Mouse (Mus musculus) gastrocnemius, postnatal 14 days (tissue): Measurements from ENCODE around the gene Acvr1b. TPM values are rescaled to one million over a fixed set of nuclear protein-coding genes. Genes with fewer than 3 reads are reported as not detected.

Experiments
- DNase-seq: peaks from one replicate; pipeline ENCODE4 v3.0.0; 2021; ENCODE audit warnings: mixed read lengths
- intact Hi-C: fragments of 180-260 bp; cut with DNase I; formaldehyde crosslinking; loops from one replicate; pipeline ENCODE4 v1.15.1; 2025; ENCODE audit warnings: low total_unique reads
- total RNA-seq, 2 experiments: library from RNA; stranded (reverse); gene quantifications; 2 replicates each; pipeline ENCODE4 v1.2.3; 2021

Acvr1b gene
- total RNA-seq, 2 experiments from 2014 or later, result 21.8 to 29.9 TPM

DNA sequence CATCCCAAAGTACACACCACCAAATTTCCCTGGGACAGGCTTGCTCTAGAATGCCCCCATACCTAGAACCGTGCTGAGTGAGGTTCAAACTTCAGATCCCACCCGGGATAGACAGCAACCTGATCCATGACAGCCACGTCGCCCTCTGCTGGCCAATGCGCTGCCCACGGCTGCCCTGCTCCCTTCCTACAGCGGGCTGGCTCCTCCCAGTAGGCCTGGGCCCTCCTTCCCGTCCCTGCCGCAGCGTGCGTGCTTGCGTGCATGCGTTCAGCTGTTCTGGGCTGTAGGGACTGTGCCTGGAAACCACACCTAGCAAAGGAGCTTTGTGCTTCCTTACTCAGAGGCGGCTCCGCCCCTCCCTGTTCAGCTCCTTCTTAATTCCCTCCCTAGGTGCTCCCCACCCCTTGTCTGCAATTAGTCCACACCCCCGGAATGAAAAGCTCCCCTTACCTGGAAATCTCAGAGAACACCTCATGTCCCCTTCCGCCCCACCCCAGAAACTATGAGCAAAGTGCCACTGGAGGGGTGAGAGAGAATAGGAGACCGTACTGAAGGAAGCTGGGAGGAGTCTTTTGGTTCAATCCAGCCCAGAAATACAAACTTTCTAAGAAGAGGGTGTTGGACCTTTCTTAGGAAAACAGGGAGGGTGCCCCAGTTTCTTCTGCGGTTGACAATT, 28.3 kb upstream of the Acvr1b start:
- DNase-seq, result peak; percentile 97
- intact Hi-C loops, result no loop called here

DNA sequence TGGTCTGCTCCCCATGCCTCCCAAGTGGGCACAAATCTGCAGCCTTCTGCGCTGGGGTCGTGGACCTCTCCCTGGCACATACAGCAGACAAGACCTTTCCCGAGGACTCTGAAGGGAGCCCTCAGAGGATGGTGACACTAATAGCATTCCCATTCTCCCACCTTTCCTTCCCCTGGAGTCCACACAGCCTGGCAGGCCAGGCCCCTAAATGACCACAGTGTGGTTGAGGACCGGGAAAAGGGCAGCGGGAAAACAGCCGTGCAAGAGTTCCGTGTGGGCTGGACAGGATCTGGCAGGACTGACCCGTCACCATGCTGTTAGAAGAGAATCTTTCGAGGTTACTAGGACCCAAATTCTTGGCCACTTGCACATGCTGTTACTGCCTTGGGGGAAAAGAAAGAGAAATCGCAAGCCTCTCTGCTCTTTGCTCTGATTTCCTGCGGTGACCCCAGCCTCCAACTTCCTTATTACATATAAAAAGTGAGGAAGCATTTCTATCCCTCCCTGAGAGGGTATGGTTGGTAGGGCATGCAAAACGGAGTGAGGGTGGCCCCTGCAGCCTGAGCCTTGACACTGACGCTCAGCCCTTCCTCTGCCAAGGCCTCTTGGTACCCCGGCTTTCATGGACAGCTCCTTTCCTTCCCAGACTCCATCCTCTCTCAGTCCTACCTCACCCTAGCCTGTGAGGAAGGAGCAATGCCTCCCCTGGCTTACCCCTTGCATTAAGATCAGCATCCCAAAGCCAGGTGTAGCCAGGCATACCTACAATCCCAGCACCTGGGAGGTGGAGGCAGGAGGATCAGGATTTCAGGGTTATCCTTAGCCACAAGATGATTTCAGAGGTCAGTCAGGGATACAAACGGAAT, 27.5 kb upstream of the Acvr1b start:
- intact Hi-C loops, result no loop called here
- no peak for DNase-seq

DNA sequence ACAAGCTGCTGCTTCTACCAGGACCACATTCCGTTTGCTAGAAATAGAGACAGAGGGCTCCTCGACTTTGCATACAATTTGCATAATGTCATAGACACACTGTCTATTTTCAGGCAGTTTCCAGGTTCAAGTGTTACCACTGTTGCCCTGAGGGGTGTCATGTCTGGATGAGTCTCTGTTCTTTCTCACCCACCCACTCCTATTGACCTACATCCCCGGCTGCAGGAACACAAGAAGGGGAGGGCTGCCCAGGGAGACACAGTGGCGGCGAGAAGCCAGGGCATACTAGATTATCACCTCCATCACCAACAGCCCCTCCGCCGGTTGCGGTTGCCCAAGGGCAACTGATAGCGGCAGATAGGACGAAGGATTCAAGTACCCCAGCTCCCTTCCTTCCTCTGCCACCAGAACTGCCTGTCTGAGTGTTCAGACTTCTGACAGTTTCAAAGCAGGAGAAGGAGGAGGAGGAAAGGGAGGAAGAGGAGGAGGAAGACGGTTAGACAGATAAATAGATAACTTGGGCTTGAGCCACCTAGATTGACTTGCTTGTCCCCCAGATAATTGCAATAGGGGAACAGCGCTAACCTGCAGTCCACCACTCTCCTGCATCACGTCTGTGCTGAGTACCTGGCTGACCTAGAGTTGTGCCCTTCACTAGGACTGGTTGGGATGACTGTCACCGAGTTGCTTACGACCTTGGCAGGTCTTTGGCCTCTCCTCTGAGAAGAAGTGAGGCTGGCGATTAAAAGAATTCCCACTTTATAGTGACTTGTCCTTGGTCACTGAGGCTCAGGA, 26.6 kb upstream of the Acvr1b start:
- intact Hi-C loops, result no loop called here
- DNase-seq, result no peak

DNA sequence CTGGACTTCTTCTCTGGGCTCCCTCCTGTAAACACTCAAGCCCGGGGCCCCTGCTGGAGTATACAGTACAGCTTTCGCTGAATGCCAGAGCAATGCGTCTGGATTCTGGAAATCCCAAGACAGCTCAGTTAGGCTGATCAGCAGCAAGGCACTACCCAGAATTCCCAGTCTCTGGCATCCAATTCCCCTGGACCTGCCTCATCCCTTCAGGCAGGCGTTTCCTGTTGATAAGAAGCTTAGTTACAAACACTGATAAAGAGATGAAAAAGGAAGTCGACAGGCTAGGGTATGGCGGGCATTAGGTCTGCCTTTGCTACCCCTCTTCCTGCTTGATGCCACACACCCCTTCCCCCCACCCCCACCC, 26.0 kb upstream of the Acvr1b start:
- no peak for DNase-seq
- intact Hi-C loops, result no loop called here

DNA sequence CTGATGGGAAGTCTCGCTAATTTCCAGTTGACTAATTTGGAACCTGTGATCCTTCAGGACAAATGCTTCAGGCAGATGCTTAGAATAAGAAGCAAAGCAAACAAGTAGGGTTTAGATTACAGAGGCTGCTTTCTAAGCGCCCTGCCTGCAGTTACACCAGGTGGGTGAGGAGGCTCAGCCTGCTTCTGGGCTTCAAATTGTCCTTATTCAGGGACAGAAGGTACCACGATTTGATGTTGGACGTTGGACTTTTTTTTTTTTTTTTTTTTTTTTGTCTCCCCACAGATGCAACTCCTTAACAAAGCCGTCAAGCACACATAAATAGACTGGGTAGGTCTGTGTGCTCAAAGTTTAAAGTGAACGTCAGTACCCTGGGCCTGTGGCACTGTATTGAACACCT, 25.3 kb upstream of the Acvr1b start:
- intact Hi-C loops, result no loop called here
- DNase-seq, result no peak

GRCm38 (mm10) chr15:101151409-101152261, 22.2 kb upstream of the Acvr1b start:
- no peak for DNase-seq
- intact Hi-C loops, result no loop called here

DNA sequence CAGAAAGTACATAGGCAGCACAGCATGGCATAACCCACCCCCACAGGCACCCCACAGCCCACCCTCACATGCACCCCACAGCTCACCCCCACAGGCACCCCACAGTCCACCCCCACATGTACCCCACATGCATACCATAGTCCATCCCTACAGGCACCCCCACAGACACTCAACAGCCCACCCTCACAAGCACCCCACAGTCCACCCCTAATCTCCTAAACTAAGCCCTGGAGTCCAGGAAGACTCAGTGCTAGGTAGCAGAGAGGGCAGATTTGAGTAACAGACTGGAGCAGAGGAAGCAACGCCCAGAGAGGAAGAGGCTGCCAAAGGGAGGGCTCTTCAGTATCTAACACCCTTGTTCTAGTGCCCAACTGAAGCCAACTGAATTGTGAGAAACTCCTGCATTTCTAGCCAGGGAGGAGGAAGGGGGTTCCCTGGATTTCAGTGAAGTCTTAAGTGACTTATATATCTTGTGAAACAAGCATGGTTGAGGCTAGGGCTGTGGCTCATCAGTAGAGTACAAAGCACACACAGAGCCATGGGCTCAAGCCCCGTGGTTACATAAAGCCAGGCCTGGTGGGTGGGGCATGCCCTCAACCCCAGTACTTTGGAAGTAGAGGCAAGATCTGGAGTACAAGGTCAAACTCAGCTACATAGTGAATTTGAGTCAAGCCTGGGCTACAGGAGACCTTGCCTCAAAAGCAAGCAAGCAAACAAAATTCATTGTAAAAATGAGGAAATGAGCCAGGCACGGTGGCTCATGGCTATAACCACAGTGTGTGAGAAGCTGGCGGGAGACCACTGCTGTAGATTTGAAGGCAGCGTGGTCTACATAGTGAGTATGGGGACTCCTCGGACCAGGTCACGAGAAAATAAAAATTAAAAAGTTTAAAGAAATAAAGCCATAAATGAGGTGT, 18.9 kb upstream of the Acvr1b start:
- DNase-seq, result no peak
- intact Hi-C loops, result no loop called here

GRCm38 (mm10) chr15:101160128-101160527, 13.7 kb upstream of the Acvr1b start:
- intact Hi-C loops, result no loop called here

GRCm38 (mm10) chr15:101160591-101160990, 13.3 kb upstream of the Acvr1b start:
- no peak for DNase-seq
- intact Hi-C loops, result no loop called here

More at GRCm38 (mm10) chr15:101160128-101160527, 13.7 kb upstream of the Acvr1b start:
- DNase-seq, result no peak

GRCm38 (mm10) chr15:101161534-101161933, 12.3 kb upstream of the Acvr1b start:
- intact Hi-C loops, result no loop called here
- no peak for DNase-seq

DNA sequence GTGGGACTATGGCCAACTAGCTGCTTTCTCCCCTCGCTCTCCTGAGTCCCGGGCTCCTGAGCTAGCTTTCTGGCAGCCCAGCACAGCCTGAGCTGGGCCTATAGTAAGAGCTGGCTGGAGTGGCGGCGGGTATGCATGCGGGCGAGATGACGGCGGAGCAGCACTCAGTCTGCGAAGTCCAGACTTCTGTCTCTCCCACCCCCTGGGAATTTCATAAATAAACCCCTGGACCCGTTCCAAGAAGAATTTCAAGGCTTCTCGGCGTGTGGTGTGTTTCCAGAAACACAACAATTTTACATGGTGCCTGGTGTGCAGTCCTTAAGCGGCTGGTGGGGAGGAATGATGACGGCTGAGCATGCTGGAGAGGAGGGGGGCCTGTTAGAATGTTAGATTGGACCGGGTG, 10.8 kb upstream of the Acvr1b start:
- no peak for DNase-seq
- intact Hi-C loops, result no loop called here

GRCm38 (mm10) chr15:101163854-101164253, 10.0 kb upstream of the Acvr1b start:
- DNase-seq, result peak; percentile 36
- intact Hi-C loops, result no loop called here

- intact Hi-C loops, result no loop called here
- no peak for DNase-seq
Observed at GRCm38 (mm10) chr15:101164291-101164690, 9.6 kb upstream of the Acvr1b start.

DNA sequence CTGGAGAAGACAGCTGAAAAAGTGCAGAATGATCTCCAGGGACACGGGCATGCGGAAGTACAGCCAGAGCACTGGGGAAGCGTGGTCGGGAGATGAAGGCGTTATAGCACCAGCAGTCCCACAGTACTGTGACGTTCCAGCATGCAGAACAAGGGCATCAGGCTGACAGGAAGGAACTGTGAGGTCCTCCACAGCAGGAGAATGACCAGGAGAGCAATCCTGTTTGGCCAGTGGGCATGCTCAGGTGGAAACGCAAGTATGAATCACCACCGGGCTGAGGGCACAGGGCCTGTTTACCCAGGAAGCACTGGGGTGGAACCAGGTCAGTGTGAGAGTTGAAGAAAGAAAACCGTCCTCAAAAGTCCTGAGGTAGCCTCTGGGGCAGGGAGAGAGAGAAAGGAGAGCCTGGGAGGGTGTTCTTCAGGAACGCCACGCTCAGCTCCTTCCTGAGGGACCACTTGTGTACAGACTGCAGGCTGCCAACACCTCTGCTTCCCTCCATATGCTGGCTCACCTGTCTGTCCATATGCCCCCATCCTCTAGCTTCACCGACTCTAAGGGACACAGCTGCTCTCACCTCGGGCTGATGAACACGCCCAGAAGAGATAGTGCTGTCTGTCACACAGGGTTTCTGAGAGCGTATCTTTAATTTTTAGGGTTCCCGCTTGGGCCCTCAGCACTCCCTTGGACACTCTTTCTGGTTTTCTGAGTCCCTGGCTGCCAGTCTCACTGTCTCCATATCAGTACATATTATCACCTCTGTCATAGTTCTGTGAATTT, 8.0 kb upstream of the Acvr1b start:
- intact Hi-C loops, result no loop called here
- DNase-seq, result no peak

DNA sequence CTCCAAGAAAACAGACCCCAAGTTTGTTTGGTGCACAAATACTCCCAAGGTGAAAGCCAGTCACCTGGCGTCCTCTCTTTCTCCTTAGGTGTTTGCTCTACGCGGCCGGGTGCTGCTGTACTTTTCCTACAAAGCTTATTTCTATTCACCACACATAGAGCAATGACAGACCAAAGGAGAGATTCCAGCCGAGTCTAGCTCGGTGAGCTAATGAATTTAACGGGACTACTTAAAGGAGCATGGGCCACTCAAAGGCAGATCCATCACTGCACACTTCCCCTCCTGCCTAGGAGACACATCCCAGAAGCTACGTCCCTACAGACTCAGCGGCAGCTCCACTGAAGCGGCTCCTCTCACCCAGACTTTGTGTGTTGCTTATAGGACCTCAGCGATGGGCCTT, 6.3 kb upstream of the Acvr1b start:
- intact Hi-C loops, result no loop called here

DNA sequence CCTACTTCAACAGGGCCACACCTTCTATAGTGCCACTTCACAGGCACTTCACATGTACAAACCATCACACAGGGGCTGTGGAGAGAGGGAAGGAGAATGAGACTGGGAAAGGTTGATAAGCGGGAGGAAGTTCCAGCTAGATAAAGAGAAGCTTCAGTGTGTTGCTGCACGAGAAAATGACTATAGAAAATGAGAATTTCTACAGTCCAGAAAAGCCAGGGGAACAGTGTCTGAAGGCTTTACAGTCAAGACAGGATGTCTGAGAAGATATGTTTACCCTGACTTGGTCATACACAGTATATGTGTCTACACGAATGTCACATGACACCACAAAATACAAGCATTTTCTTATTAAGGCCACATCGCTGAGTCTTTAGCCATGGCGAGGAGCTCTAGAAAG, 4.0 kb upstream of the Acvr1b start:
- intact Hi-C loops, result no loop called here
- DNase-seq, result no peak

More for the DNA sequence above, 6.3 kb upstream of the Acvr1b start:
- no peak for DNase-seq

GRCm38 (mm10) chr15:101170413-101170980, 3.4 kb upstream of the Acvr1b start:
- intact Hi-C loops, result no loop called here
- no peak for DNase-seq
